Mouse (Mus musculus) v-Abl transformed pro-B cells (cell line): ENCODE data around the gene Cd55.
"Not testable (repeated sequence)": the region's sequence is repeated elsewhere in the genome, so short reads cannot be mapped to it uniquely, and the experiment has no call there.

Experiments used
- in situ Hi-C, 2 experiments: fragments of 400-800 bp; cut with MboI; formaldehyde crosslinking; loops; one replicate each; pipeline ENCODE4 v1.15.1; 2025; ENCODE audit not compliant: unreplicated experiment in 2 of 2

The Cd55 gene

DNA sequence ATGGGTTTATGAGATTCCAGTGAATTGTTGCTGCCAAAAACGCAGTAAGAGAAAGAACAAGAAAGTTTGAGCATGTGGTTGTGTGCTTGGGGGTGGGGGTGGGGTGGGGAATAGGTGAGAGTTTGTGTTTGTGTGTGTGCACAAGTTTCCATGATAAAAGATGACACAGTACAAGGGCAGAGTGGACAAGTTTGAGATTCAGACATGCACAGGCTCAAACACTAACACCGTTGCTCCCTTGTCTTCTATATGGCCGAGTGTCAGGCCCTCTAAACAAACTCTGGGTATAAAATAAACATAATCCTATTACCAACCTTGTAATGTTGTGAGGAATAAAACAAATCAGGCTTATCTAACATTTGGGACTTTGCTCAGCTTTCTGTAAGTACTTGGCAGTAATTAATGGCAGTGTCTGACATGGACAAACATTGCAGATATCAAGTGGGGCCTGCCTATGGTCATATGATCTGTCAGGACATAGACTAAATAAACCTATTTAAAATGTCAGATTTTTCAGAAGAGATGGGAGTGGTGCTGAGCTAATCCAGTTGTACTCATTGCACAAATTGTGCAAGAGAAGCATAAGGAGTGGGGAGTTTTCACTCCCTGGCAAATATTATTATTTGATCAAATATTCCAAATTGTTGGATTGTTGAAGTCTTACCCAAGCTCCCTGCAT is 35.2 kb downstream of the Cd55 start:
- in situ Hi-C loops = not testable (repeated sequence)

- in situ Hi-C loops = no loop called here
Observed at GRCm38 (mm10) chr1:130422664-130423111, 39.9 kb downstream of the Cd55 start, which contains the start of gene Cd55b. Cd55b (minus strand) TSS chr1:130423009.

GRCm38 (mm10) chr1:130422033-130422432 is 40.5 kb downstream of the Cd55 start:
- in situ Hi-C loops = not testable (repeated sequence)

DNA sequence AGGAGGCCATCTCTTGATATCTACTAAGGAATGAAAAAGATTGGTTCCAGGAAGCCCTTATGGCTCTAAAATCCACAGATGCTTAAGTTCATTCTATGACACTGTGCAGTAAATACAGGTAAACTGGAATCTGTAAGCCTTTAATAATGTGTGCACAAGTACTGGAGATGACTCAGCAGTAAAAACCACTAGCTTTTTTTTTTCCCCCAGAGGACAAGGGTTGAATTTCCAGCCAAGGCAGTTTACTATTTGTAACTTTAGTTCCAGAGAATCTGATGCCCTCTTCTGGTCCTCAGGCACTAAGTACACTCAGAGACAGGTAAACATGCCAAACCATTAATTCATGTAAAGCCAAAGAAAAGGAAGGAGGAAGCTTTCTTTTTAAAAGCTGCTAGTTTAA is 65.4 kb downstream of the Cd55 start:
- in situ Hi-C loops = not testable (repeated sequence)
